Comparison of ENCODE assay signal across 12 mouse cellular contexts in genomic region chr4:154674966-154675365, GRCm38 (mm10). TPM values are rescaled to one million over a fixed set of nuclear protein-coding genes. Genes with fewer than 3 reads are reported as not detected.
DNase-seq lines count a peak whose midpoint lies in the region; ATAC-seq and TF ChIP-seq lines count a peak whose summit lies in the region.
"Had no signal": no experiment of that assay in that cellular context is flagged by ENCODE, and none has a peak within 500 bp of the region (broad histone marks: within the 10 kb centered on the region; RNA-seq: fewer than 3 reads in every experiment).

No protein-coding gene starts in this region.

- no peaks in the 10 kb centered on the region for H3K4me1 ChIP-seq in lung, embryonic 14.5 days (ENCODE audit: insufficient read depth)
- peaks cover 14% of the 10 kb centered on the region for H3K4me1 ChIP-seq in forebrain, embryonic 12.5 days
- peaks cover 55% of the 10 kb centered on the region for H3K4me1 ChIP-seq in limb, embryonic 13.5 days
- H3K4me1 ChIP-seq in stomach, embryonic 16.5 days (ENCODE audit: control insufficient read depth, insufficient read depth, low read length), result no peaks in the 10 kb centered on the region

- no peaks in the 10 kb centered on the region for H3K27me3 ChIP-seq in lung, embryonic 14.5 days (ENCODE audit: insufficient read depth, low read length)
- peaks cover 53% of the 10 kb centered on the region for H3K27me3 ChIP-seq in forebrain, embryonic 12.5 days
- H3K27me3 ChIP-seq in limb, embryonic 13.5 days, result peaks cover 8% of the 10 kb centered on the region; the same call in 1 of the 2 replicates
- H3K27me3 ChIP-seq in stomach, embryonic 16.5 days (ENCODE audit: control insufficient read depth, insufficient read depth, low read length), result peaks cover 5% of the 10 kb centered on the region; the same call in 1 of the 2 replicates

- TF ChIP-seq CTCF in lung, embryonic 14.5 days (IDR thresholded peaks at IDR 0.05; ENCODE audit: low read depth), result no peak

- no peak overlapping the region for H3K27ac ChIP-seq in lung, embryonic 14.5 days (ENCODE audit: low read depth)
- no peak overlapping the region for H3K27ac ChIP-seq in forebrain, embryonic 12.5 days
- peak overlapping the region; percentile 52; the same call in 1 of the 2 replicates for H3K27ac ChIP-seq in limb, embryonic 13.5 days
- no peak overlapping the region for H3K27ac ChIP-seq in stomach, embryonic 16.5 days (ENCODE audit: low read length)
- H3K27ac ChIP-seq: heart, embryonic 15.5 days; macrophage had no signal

- ATAC-seq in lung, embryonic 14.5 days (ENCODE audit: insufficient read depth), result no peak
- no peak for ATAC-seq in forebrain, embryonic 12.5 days (ENCODE audit: low FRiP score)
- ATAC-seq in limb, embryonic 13.5 days (ENCODE audit: low FRiP score, low read depth), result no peak
- no peak for ATAC-seq in stomach, embryonic 16.5 days (ENCODE audit: insufficient read depth, low FRiP score)

- no peak overlapping the region for H3K4me3 ChIP-seq in lung, embryonic 14.5 days (ENCODE audit: low read depth, low read length)
- H3K4me3 ChIP-seq in forebrain, embryonic 12.5 days (replicated peaks), result 0 out of 2 replicates have a peak overlapping the region, but pooled peaks have one; percentile 2
- H3K4me3 ChIP-seq in limb, embryonic 13.5 days, result peak overlapping the region; percentile 7
- no peak overlapping the region for H3K4me3 ChIP-seq in stomach, embryonic 16.5 days (replicated peaks; ENCODE audit: low read length)
- H3K4me3 ChIP-seq: heart, embryonic 15.5 days had no signal

- no peaks in the 10 kb centered on the region for H3K9me3 ChIP-seq in lung, embryonic 14.5 days (ENCODE audit: low read depth, low read length)
- H3K9me3 ChIP-seq in forebrain, embryonic 12.5 days, result no peaks in the 10 kb centered on the region
- H3K9me3 ChIP-seq in limb, embryonic 13.5 days, result no peaks in the 10 kb centered on the region
- H3K9me3 ChIP-seq in stomach, embryonic 16.5 days (replicated peaks; ENCODE audit: control insufficient read depth, low read length), result no peaks in the 10 kb centered on the region
- H3K9me3 ChIP-seq: heart, embryonic 15.5 days had no signal

- no peaks in the 10 kb centered on the region for H3K36me3 ChIP-seq in lung, embryonic 14.5 days (ENCODE audit: insufficient read depth)
- H3K36me3 ChIP-seq in forebrain, embryonic 12.5 days (replicated peaks), result no peaks in the 10 kb centered on the region
- H3K36me3 ChIP-seq in limb, embryonic 13.5 days, result no peaks in the 10 kb centered on the region
- no peaks in the 10 kb centered on the region for H3K36me3 ChIP-seq in stomach, embryonic 16.5 days (ENCODE audit: control insufficient read depth, insufficient read depth, low read length)
- H3K36me3 ChIP-seq: heart, embryonic 15.5 days had no signal

- H3K4me2 ChIP-seq in lung, embryonic 14.5 days, result peak overlapping the region; percentile 1; the same call in 1 of the 2 replicates
- peak overlapping the region; percentile 30; the same call in 1 of the 2 replicates for H3K4me2 ChIP-seq in forebrain, embryonic 12.5 days
- H3K4me2 ChIP-seq in limb, embryonic 13.5 days (replicated peaks), result peak overlapping the region; percentile 51
- 0 out of 2 replicates have a peak overlapping the region, but pooled peaks have one; percentile 6 for H3K4me2 ChIP-seq in stomach, embryonic 16.5 days (ENCODE audit: low read depth, low read length)
- H3K4me2 ChIP-seq: heart, embryonic 15.5 days had no signal

- H3K9ac ChIP-seq in lung, embryonic 14.5 days, result no peak overlapping the region
- H3K9ac ChIP-seq in forebrain, embryonic 12.5 days, result no peak overlapping the region
- no peak overlapping the region for H3K9ac ChIP-seq in limb, embryonic 13.5 days
- H3K9ac ChIP-seq in stomach, embryonic 16.5 days (ENCODE audit: low read length), result no peak overlapping the region
- H3K9ac ChIP-seq: heart, embryonic 15.5 days had no signal

- WGBS in lung, embryonic 14.5 days, result 41% methylated on average over 15 of the region's 15 CpGs
- 29% methylated on average over 15 of the region's 15 CpGs for WGBS in forebrain, embryonic 12.5 days
- WGBS in limb, embryonic 13.5 days, result 22% methylated on average over 15 of the region's 15 CpGs
- WGBS in stomach, embryonic 16.5 days, result 31% methylated on average over 15 of the region's 15 CpGs

- DNase-seq in lung, embryonic 14.5 days, result no peak
- no peak for DNase-seq in lung, postnatal 4 days
- no peak for DNase-seq in thymus, postnatal 36 days
- no peak for DNase-seq in left cerebral cortex, adult 11 months (ENCODE audit: low spot score)
- no peak for DNase-seq in urinary bladder, postnatal 14 days (ENCODE audit: low spot score)

RNA-seq across cellular contexts. Expression of gene Actrt2, which starts 7.3 kb away (rescaled TPM):
- polyA plus RNA-seq in lung, embryonic 14.5 days (2014; fragmentation: Nextera tagmentation; extraction: Ambion mirVana), result not detected in 2 replicates
- polyA plus RNA-seq in forebrain, embryonic 12.5 days (2016; fragmentation: Nextera tagmentation; extraction: Ambion mirVana), result not detected in 2 replicates
- not detected in 2 replicates for polyA plus RNA-seq in limb, embryonic 13.5 days (2015; fragmentation: Nextera tagmentation; extraction: Ambion mirVana)
- polyA plus RNA-seq in stomach, embryonic 16.5 days (2015; fragmentation: Nextera tagmentation; extraction: Ambion mirVana), result not detected in 2 replicates
- polyA plus RNA-seq: heart, embryonic 15.5 days; liver, adult 2 months; macrophage; urinary bladder, adult 2 months had no signal

RNA-seq across cellular contexts. Expression of gene Prdm16, which starts 38.3 kb away (rescaled TPM):
- 19.4 and 21.4 TPM in 2 replicates for polyA plus RNA-seq in lung, embryonic 14.5 days (2014; fragmentation: Nextera tagmentation; extraction: Ambion mirVana)
- polyA plus RNA-seq in forebrain, embryonic 12.5 days (2016; fragmentation: Nextera tagmentation; extraction: Ambion mirVana), result 40.5 and 49.4 TPM in 2 replicates
- polyA plus RNA-seq in limb, embryonic 13.5 days (2015; fragmentation: Nextera tagmentation; extraction: Ambion mirVana), result 58.8 and 64.5 TPM in 2 replicates
- 23.2 and 23.5 TPM in 2 replicates for polyA plus RNA-seq in stomach, embryonic 16.5 days (2015; fragmentation: Nextera tagmentation; extraction: Ambion mirVana)

Comparison
In these comparisons a context has a peak if more than half of its experiments do, and no peak if none do; other contexts are left out.
1. H3K4me2 ChIP-seq: peak in every context shown above with its lines; median percentile 51 in limb, embryonic 13.5 days; 30 in forebrain, embryonic 12.5 days; 6 in stomach, embryonic 16.5 days; 1 in lung, embryonic 14.5 days.
2. H3K4me3 ChIP-seq: peak in forebrain, embryonic 12.5 days (single experiment) and limb, embryonic 13.5 days (single experiment); none in lung, embryonic 14.5 days (single experiment) and stomach, embryonic 16.5 days (single experiment).